Mouse (Mus musculus): Measurements from ENCODE around the gene Nol4l.

Nol4l gene

GRCm38 (mm10) chr2:153543911-153544730 is 14.3 kb upstream of the Nol4l start:
- DNase-seq (ENCODE audit: low read depth, low spot score) = no peak

- DNase-seq (ENCODE audit: low read depth, low spot score) = no peak
Measured at GRCm38 (mm10) chr2:153542936-153543668, 13.3 kb upstream of the Nol4l start.

GRCm38 (mm10) chr2:153538898-153539297 is 9.1 kb upstream of the Nol4l start:
- no peak for DNase-seq (ENCODE audit: low read depth, low spot score)

- no peak for DNase-seq (ENCODE audit: low read depth, low spot score)
Measured at GRCm38 (mm10) chr2:153533981-153534380, 4.2 kb upstream of the Nol4l start.

- no peak for DNase-seq (ENCODE audit: low read depth, low spot score)
Measured at GRCm38 (mm10) chr2:153530948-153531347, 1.2 kb upstream of the Nol4l start.

GRCm38 (mm10) chr2:153529365-153529781 is 398 bp downstream of the Nol4l start:
- DNase-seq (ENCODE audit: low read depth, low spot score) = no peak

- DNase-seq (ENCODE audit: low read depth, low spot score) = no peak
Measured at GRCm38 (mm10) chr2:153528571-153529364, 1.0 kb downstream of the Nol4l start.

GRCm38 (mm10) chr2:153527580-153528531 is 1.9 kb downstream of the Nol4l start:
- DNase-seq (ENCODE audit: low read depth, low spot score) = no peak

- no peak for DNase-seq (ENCODE audit: low read depth, low spot score)
Measured at GRCm38 (mm10) chr2:153526850-153527530, 2.8 kb downstream of the Nol4l start.

- no peak for DNase-seq (ENCODE audit: low read depth, low spot score)
Measured at GRCm38 (mm10) chr2:153525906-153526311, 3.9 kb downstream of the Nol4l start.

GRCm38 (mm10) chr2:153524727-153525126 is 5.0 kb downstream of the Nol4l start:
- DNase-seq (ENCODE audit: low read depth, low spot score) = no peak

GRCm38 (mm10) chr2:153523656-153524055 is 6.1 kb downstream of the Nol4l start:
- DNase-seq (ENCODE audit: low read depth, low spot score) = no peak

- DNase-seq (ENCODE audit: low read depth, low spot score) = no peak
Measured at GRCm38 (mm10) chr2:153523143-153523542, 6.6 kb downstream of the Nol4l start.

- no peak for DNase-seq (ENCODE audit: low read depth, low spot score)
Measured at GRCm38 (mm10) chr2:153522270-153522669, 7.5 kb downstream of the Nol4l start.

GRCm38 (mm10) chr2:153520057-153520456 is 9.7 kb downstream of the Nol4l start:
- no peak for DNase-seq (ENCODE audit: low read depth, low spot score)

- DNase-seq (ENCODE audit: low read depth, low spot score) = no peak
Measured at GRCm38 (mm10) chr2:153516961-153517360, 12.8 kb downstream of the Nol4l start.

GRCm38 (mm10) chr2:153515582-153515981 is 14.2 kb downstream of the Nol4l start:
- no peak for DNase-seq (ENCODE audit: low read depth, low spot score)

GRCm38 (mm10) chr2:153514497-153515380 is 15.0 kb downstream of the Nol4l start:
- no peak for DNase-seq (ENCODE audit: low read depth, low spot score)

GRCm38 (mm10) chr2:153513983-153514382 is 15.8 kb downstream of the Nol4l start:
- no peak for DNase-seq (ENCODE audit: low read depth, low spot score)
